Comparison of ENCODE assay signal across 15 mouse cellular contexts in genomic region chr6:84119731-84120530, GRCm38 (mm10).
DNase-seq lines count a peak whose midpoint lies in the region; ATAC-seq lines count a peak whose summit lies in the region.
"Had no signal": no experiment of that assay in that cellular context is flagged by ENCODE, and none has a peak within 500 bp of the region (broad histone marks: within the 10 kb centered on the region; RNA-seq: fewer than 3 reads in every experiment).

No protein-coding gene starts in this region.

- H3K4me1 ChIP-seq in hindbrain, embryonic 10.5 days (replicated peaks): peaks cover 10% of the 10 kb centered on the region
- peaks cover 3% of the 10 kb centered on the region; the same call in 1 of the 2 replicates for H3K4me1 ChIP-seq in hindbrain, embryonic 12.5 days
- H3K4me1 ChIP-seq in embryonic facial prominence, embryonic 12.5 days: peaks cover 7% of the 10 kb centered on the region

- no peak overlapping the region for H3K9ac ChIP-seq in hindbrain, embryonic 12.5 days
- no peak overlapping the region for H3K9ac ChIP-seq in embryonic facial prominence, embryonic 12.5 days

- ATAC-seq in hindbrain, embryonic 12.5 days (ENCODE audit: low FRiP score): no peak
- peak; percentile 30; the same call in 1 of the 2 replicates for ATAC-seq in embryonic facial prominence, embryonic 12.5 days (ENCODE audit: insufficient number of reproducible peaks, insufficient read depth, low FRiP score, low TSS enrichment)
- no peak for ATAC-seq in granulocyte monocyte progenitor cell, adult 5-6 weeks (replicated peaks; ENCODE audit: poor library complexity, severe bottlenecking)
- ATAC-seq: hindbrain, embryonic 16.5 days had no signal

- H3K4me2 ChIP-seq in hindbrain, embryonic 12.5 days (replicated peaks): no peak overlapping the region
- no peak overlapping the region for H3K4me2 ChIP-seq in embryonic facial prominence, embryonic 12.5 days (replicated peaks)
- H3K4me2 ChIP-seq: liver, embryonic 11.5 days had no signal

- H3K9me3 ChIP-seq in hindbrain, embryonic 10.5 days: no peaks in the 10 kb centered on the region
- no peaks in the 10 kb centered on the region for H3K9me3 ChIP-seq in hindbrain, embryonic 12.5 days (replicated peaks)
- no peaks in the 10 kb centered on the region for H3K9me3 ChIP-seq in embryonic facial prominence, embryonic 12.5 days

- no peaks in the 10 kb centered on the region for H3K27me3 ChIP-seq in hindbrain, embryonic 10.5 days (ENCODE audit: insufficient read depth, poor library complexity, severe bottlenecking)
- H3K27me3 ChIP-seq in hindbrain, embryonic 12.5 days: no peaks in the 10 kb centered on the region
- H3K27me3 ChIP-seq in embryonic facial prominence, embryonic 12.5 days: 0 out of 2 replicates have a peak, but pooled peaks cover 2% of the 10 kb centered on the region

- H3K36me3 ChIP-seq in hindbrain, embryonic 10.5 days: no peaks in the 10 kb centered on the region
- no peaks in the 10 kb centered on the region for H3K36me3 ChIP-seq in hindbrain, embryonic 12.5 days
- no peaks in the 10 kb centered on the region for H3K36me3 ChIP-seq in embryonic facial prominence, embryonic 12.5 days

- WGBS in hindbrain, embryonic 10.5 days: 72% methylated on average over 24 of the region's 24 CpGs
- WGBS in hindbrain, embryonic 12.5 days: 70% methylated on average over 24 of the region's 24 CpGs
- WGBS in embryonic facial prominence, embryonic 12.5 days: 53% methylated on average over 24 of the region's 24 CpGs

- H3K27ac ChIP-seq in hindbrain, embryonic 10.5 days: peak overlapping the region; percentile 54
- H3K27ac ChIP-seq in hindbrain, embryonic 12.5 days: no peak overlapping the region
- H3K27ac ChIP-seq in embryonic facial prominence, embryonic 12.5 days: peak overlapping the region; percentile 63
- H3K27ac ChIP-seq: heart, adult 2 months had no signal

- no peak for DNase-seq in hindbrain, embryonic 10.5 days (ENCODE audit: low spot score)
- peak; percentile 82 for DNase-seq in MN1 (ENCODE audit: low spot score)
- peak; percentile 23 for DNase-seq in layer of hippocampus, adult 9-11 months
- DNase-seq in right cerebral cortex, adult 18-20 months: no peak
- DNase-seq: adrenal gland, postnatal 36 days; cerebellum, adult 9-10 months; heart, adult 2 months; thymus, postnatal 25 days had no signal

- no peak overlapping the region for H3K4me3 ChIP-seq in hindbrain, embryonic 10.5 days
- no peak overlapping the region for H3K4me3 ChIP-seq in hindbrain, embryonic 12.5 days
- H3K4me3 ChIP-seq in embryonic facial prominence, embryonic 12.5 days: no peak overlapping the region
- H3K4me3 ChIP-seq: erythroblast, embryonic 14.5 days; heart, adult 2 months; myocyte had no signal

Comparison
In these comparisons a context has a peak if more than half of its experiments do, and no peak if none do; other contexts are left out.
1. DNase-seq: peak in MN1 (single experiment) and layer of hippocampus, adult 9-11 months (single experiment); none in hindbrain, embryonic 10.5 days (single experiment) and right cerebral cortex, adult 18-20 months (single experiment).